Mouse (Mus musculus): ENCODE data around the gene Prkch. TPM values are rescaled to one million over a fixed set of nuclear protein-coding genes. Genes with fewer than 3 reads are reported as not detected.

Gene Prkch
- polyA plus RNA-seq, 1 experiment from 2014 or later, result 12.0 TPM

GRCm38 (mm10) chr12:73604762-73605161 lies 20.2 kb downstream of the Prkch start:
- ATAC-seq (ENCODE audit: low read depth), result no peak
- Histone ChIP-seq H3K9me3 (ENCODE audit: control insufficient read depth, low read length) (no peaks in the 10 kb centered on the region), H3K27ac (ENCODE audit: low read length) (no peak overlapping the region), H3K27me3 (ENCODE audit: control insufficient read depth, insufficient read depth, low read depth, low read length) (no peaks in the 10 kb centered on the region), H3K4me1 (replicated peaks; ENCODE audit: control insufficient read depth, insufficient read depth, low read length) (no peaks in the 10 kb centered on the region), H3K4me3 (ENCODE audit: low read length) (no peak overlapping the region), H3K9ac (ENCODE audit: low read length) (no peak overlapping the region), H3K36me3 (ENCODE audit: control insufficient read depth, insufficient read depth, low read length) (no peaks in the 10 kb centered on the region), H3K4me2 (ENCODE audit: low read depth, low read length) (no peak overlapping the region)
- 59% methylated on average over 12 of the region's 12 CpGs for WGBS

GRCm38 (mm10) chr12:73605174-73605573 lies 20.6 kb downstream of the Prkch start:
- 59% methylated on average over 4 of the region's 4 CpGs for WGBS
- Histone ChIP-seq H3K4me3 (ENCODE audit: low read length) (no peak overlapping the region), H3K4me2 (ENCODE audit: low read depth, low read length) (no peak overlapping the region), H3K27ac (ENCODE audit: low read length) (no peak overlapping the region), H3K4me1 (replicated peaks; ENCODE audit: control insufficient read depth, insufficient read depth, low read length) (no peaks in the 10 kb centered on the region), H3K9ac (ENCODE audit: low read length) (no peak overlapping the region), H3K27me3 (ENCODE audit: control insufficient read depth, insufficient read depth, low read depth, low read length) (no peaks in the 10 kb centered on the region), H3K9me3 (ENCODE audit: control insufficient read depth, low read length) (no peaks in the 10 kb centered on the region), H3K36me3 (ENCODE audit: control insufficient read depth, insufficient read depth, low read length) (no peaks in the 10 kb centered on the region)
- no peak for ATAC-seq (ENCODE audit: low read depth)

GRCm38 (mm10) chr12:73607381-73608064 lies 22.9 kb downstream of the Prkch start:
- H3K27me3 ChIP-seq (ENCODE audit: control insufficient read depth, insufficient read depth, low read depth, low read length), result no peaks in the 10 kb centered on the region
- H3K4me2 ChIP-seq (ENCODE audit: low read depth, low read length), result no peak overlapping the region
- H3K27ac ChIP-seq (ENCODE audit: low read length), result no peak overlapping the region
- no peak for ATAC-seq (ENCODE audit: low read depth)
- WGBS, result 38% methylated on average over 13 of the region's 13 CpGs
- no peaks in the 10 kb centered on the region for H3K36me3 ChIP-seq (ENCODE audit: control insufficient read depth, insufficient read depth, low read length)
- no peak overlapping the region for H3K9ac ChIP-seq (ENCODE audit: low read length)
- no peak overlapping the region for H3K4me3 ChIP-seq (ENCODE audit: low read length)
- no peaks in the 10 kb centered on the region for H3K9me3 ChIP-seq (ENCODE audit: control insufficient read depth, low read length)
- peaks cover under 1% of the 10 kb centered on the region; the same call in 1 of the 2 replicates for H3K4me1 ChIP-seq (replicated peaks; ENCODE audit: control insufficient read depth, insufficient read depth, low read length)

- Histone ChIP-seq H3K27ac (ENCODE audit: low read length) (no peak overlapping the region), H3K27me3 (ENCODE audit: control insufficient read depth, insufficient read depth, low read depth, low read length) (no peaks in the 10 kb centered on the region), H3K9me3 (ENCODE audit: control insufficient read depth, low read length) (no peaks in the 10 kb centered on the region), H3K4me1 (replicated peaks; ENCODE audit: control insufficient read depth, insufficient read depth, low read length) (peaks cover 6% of the 10 kb centered on the region), H3K4me2 (ENCODE audit: low read depth, low read length) (no peak overlapping the region), H3K4me3 (ENCODE audit: low read length) (no peak overlapping the region), H3K9ac (ENCODE audit: low read length) (no peak overlapping the region), H3K36me3 (ENCODE audit: control insufficient read depth, insufficient read depth, low read length) (no peaks in the 10 kb centered on the region)
- 17% methylated on average over 4 of the region's 4 CpGs for WGBS
- no peak for ATAC-seq (ENCODE audit: low read depth)
These were observed 23.4 kb downstream of the Prkch start for GRCm38 (mm10) chr12:73608065-73608397.

GRCm38 (mm10) chr12:73609262-73609661 lies 24.7 kb downstream of the Prkch start:
- Histone ChIP-seq H3K4me3 (ENCODE audit: low read length) (no peak overlapping the region), H3K4me1 (replicated peaks; ENCODE audit: control insufficient read depth, insufficient read depth, low read length) (peaks cover 7% of the 10 kb centered on the region), H3K36me3 (ENCODE audit: control insufficient read depth, insufficient read depth, low read length) (no peaks in the 10 kb centered on the region), H3K27me3 (ENCODE audit: control insufficient read depth, insufficient read depth, low read depth, low read length) (no peaks in the 10 kb centered on the region), H3K4me2 (ENCODE audit: low read depth, low read length) (no peak overlapping the region), H3K9ac (ENCODE audit: low read length) (no peak overlapping the region), H3K27ac (ENCODE audit: low read length) (no peak overlapping the region), H3K9me3 (ENCODE audit: control insufficient read depth, low read length) (no peaks in the 10 kb centered on the region)
- no peak for ATAC-seq (ENCODE audit: low read depth)
- WGBS, result 76% methylated on average over 3 of the region's 3 CpGs

- Histone ChIP-seq H3K36me3 (ENCODE audit: control insufficient read depth, insufficient read depth, low read length) (no peaks in the 10 kb centered on the region), H3K4me3 (ENCODE audit: low read length) (no peak overlapping the region), H3K4me1 (replicated peaks; ENCODE audit: control insufficient read depth, insufficient read depth, low read length) (peaks cover 7% of the 10 kb centered on the region), H3K4me2 (ENCODE audit: low read depth, low read length) (no peak overlapping the region), H3K9ac (ENCODE audit: low read length) (no peak overlapping the region), H3K27me3 (ENCODE audit: control insufficient read depth, insufficient read depth, low read depth, low read length) (no peaks in the 10 kb centered on the region), H3K9me3 (ENCODE audit: control insufficient read depth, low read length) (no peaks in the 10 kb centered on the region), H3K27ac (ENCODE audit: low read length) (no peak overlapping the region)
- ATAC-seq (ENCODE audit: low read depth), result no peak
- WGBS, result 67% methylated on average over 18 of the region's 18 CpGs
These were observed 25.3 kb downstream of the Prkch start for GRCm38 (mm10) chr12:73609676-73610545.

GRCm38 (mm10) chr12:73610831-73611370 lies 26.3 kb downstream of the Prkch start:
- Histone ChIP-seq H3K9ac (ENCODE audit: low read length) (no peak overlapping the region), H3K4me3 (ENCODE audit: low read length) (no peak overlapping the region), H3K9me3 (ENCODE audit: control insufficient read depth, low read length) (no peaks in the 10 kb centered on the region), H3K27me3 (ENCODE audit: control insufficient read depth, insufficient read depth, low read depth, low read length) (no peaks in the 10 kb centered on the region), H3K4me2 (ENCODE audit: low read depth, low read length) (no peak overlapping the region), H3K27ac (ENCODE audit: low read length) (no peak overlapping the region), H3K36me3 (ENCODE audit: control insufficient read depth, insufficient read depth, low read length) (no peaks in the 10 kb centered on the region), H3K4me1 (replicated peaks; ENCODE audit: control insufficient read depth, insufficient read depth, low read length) (peaks cover 7% of the 10 kb centered on the region)
- WGBS, result 61% methylated on average over 8 of the region's 8 CpGs
- ATAC-seq (ENCODE audit: low read depth), result no peak

- no peak overlapping the region for H3K27ac ChIP-seq (ENCODE audit: low read length)
- 51% methylated on average over 3 of the region's 3 CpGs for WGBS
- no peak overlapping the region for H3K4me3 ChIP-seq (ENCODE audit: low read length)
- peaks cover 13% of the 10 kb centered on the region for H3K4me1 ChIP-seq (replicated peaks; ENCODE audit: control insufficient read depth, insufficient read depth, low read length)
- no peak overlapping the region for H3K9ac ChIP-seq (ENCODE audit: low read length)
- H3K4me2 ChIP-seq (ENCODE audit: low read depth, low read length), result no peak overlapping the region
- no peaks in the 10 kb centered on the region for H3K9me3 ChIP-seq (ENCODE audit: control insufficient read depth, low read length)
- ATAC-seq (ENCODE audit: low read depth), result no peak
- no peaks in the 10 kb centered on the region for H3K36me3 ChIP-seq (ENCODE audit: control insufficient read depth, insufficient read depth, low read length)
- no peaks in the 10 kb centered on the region for H3K27me3 ChIP-seq (ENCODE audit: control insufficient read depth, insufficient read depth, low read depth, low read length)
These were observed 27.1 kb downstream of the Prkch start for GRCm38 (mm10) chr12:73611741-73612140.

GRCm38 (mm10) chr12:73613183-73613582 lies 28.6 kb downstream of the Prkch start:
- no peak overlapping the region for H3K4me3 ChIP-seq (ENCODE audit: low read length)
- H3K9me3 ChIP-seq (ENCODE audit: control insufficient read depth, low read length), result no peaks in the 10 kb centered on the region
- H3K36me3 ChIP-seq (ENCODE audit: control insufficient read depth, insufficient read depth, low read length), result no peaks in the 10 kb centered on the region
- no peak overlapping the region for H3K9ac ChIP-seq (ENCODE audit: low read length)
- H3K4me2 ChIP-seq (ENCODE audit: low read depth, low read length), result no peak overlapping the region
- ATAC-seq (ENCODE audit: low read depth), result 0 out of 2 replicates have a peak, but pooled peaks have one; percentile 9
- H3K4me1 ChIP-seq (replicated peaks; ENCODE audit: control insufficient read depth, insufficient read depth, low read length), result peaks cover 22% of the 10 kb centered on the region
- H3K27ac ChIP-seq (ENCODE audit: low read length), result no peak overlapping the region
- no peaks in the 10 kb centered on the region for H3K27me3 ChIP-seq (ENCODE audit: control insufficient read depth, insufficient read depth, low read depth, low read length)
- WGBS, result 48% methylated on average over 6 of the region's 6 CpGs
